ENCODE assay signal across 17 mouse cellular contexts in genomic region chr15:97726310-97726709, GRCm38 (mm10). TPM values are rescaled to one million over a fixed set of nuclear protein-coding genes. Genes with fewer than 3 reads are reported as not detected.
"Had no signal": no experiment of that assay in that cellular context is flagged by ENCODE, and none has a peak within 500 bp of the region (broad histone marks: within the 10 kb centered on the region; RNA-seq: fewer than 3 reads in every experiment).

No protein-coding gene starts in this region.

- H3K27me3 ChIP-seq: limb, embryonic 12.5 days; limb, embryonic 15.5 days; midbrain, embryonic 13.5 days; neural tube, embryonic 12.5 days; neural tube, embryonic 15.5 days had no signal

- DNase-seq: left cerebral cortex, postnatal 4 days; liver, postnatal 0 days; lung, embryonic 14.5 days; right cerebral cortex, adult 18-20 months; right cerebral cortex, postnatal 14 days; right cerebral cortex, postnatal 4 days had no signal

- H3K9me3 ChIP-seq: limb, embryonic 12.5 days; limb, embryonic 15.5 days; midbrain, embryonic 13.5 days; neural tube, embryonic 12.5 days; neural tube, embryonic 15.5 days had no signal

- H3K27ac ChIP-seq: kidney, postnatal 0 days; limb, embryonic 12.5 days; limb, embryonic 15.5 days; liver, embryonic 14.5 days; midbrain, embryonic 13.5 days; neural tube, embryonic 12.5 days; neural tube, embryonic 15.5 days had no signal

- H3K9ac ChIP-seq: limb, embryonic 12.5 days; limb, embryonic 15.5 days; liver, embryonic 14.5 days; liver, postnatal 0 days; lung, embryonic 14.5 days; midbrain, embryonic 13.5 days; neural tube, embryonic 12.5 days; neural tube, embryonic 15.5 days had no signal

- H3K4me1 ChIP-seq: midbrain, embryonic 13.5 days; neural tube, embryonic 12.5 days had no signal

- H3K4me2 ChIP-seq: limb, embryonic 12.5 days; limb, embryonic 15.5 days; liver, embryonic 11.5 days; lung, embryonic 14.5 days; midbrain, embryonic 13.5 days; neural tube, embryonic 12.5 days; neural tube, embryonic 15.5 days had no signal

- ATAC-seq: inflammation-experienced regulatory T-cells, adult 6 months; intestine, postnatal 0 days; liver, postnatal 0 days; midbrain, embryonic 13.5 days; midbrain, embryonic 16.5 days had no signal

- H3K36me3 ChIP-seq: limb, embryonic 12.5 days; limb, embryonic 15.5 days; midbrain, embryonic 13.5 days; neural tube, embryonic 12.5 days; neural tube, embryonic 15.5 days had no signal

- H3K4me3 ChIP-seq: limb, embryonic 12.5 days; limb, embryonic 15.5 days; midbrain, embryonic 13.5 days; neural tube, embryonic 12.5 days; neural tube, embryonic 15.5 days had no signal

RNA-seq across cellular contexts. Expression of gene Endou, which starts 4.8 kb away (rescaled TPM):
- polyA plus RNA-seq: inflammation-experienced regulatory T-cells, adult 6 months; liver, embryonic 11.5 days; lung, embryonic 14.5 days had no signal

RNA-seq across cellular contexts. Expression of gene Rapgef3, which starts 41.5 kb away (rescaled TPM):
- polyA plus RNA-seq: inflammation-experienced regulatory T-cells, adult 6 months had no signal
